Comparison of ENCODE assay signal across 8 mouse cellular contexts in genomic region chr11:120492878-120493203, GRCm38 (mm10). TPM values are rescaled to one million over a fixed set of nuclear protein-coding genes. Genes with fewer than 3 reads are reported as not detected.
A peak's percentile ranks its signal among the peaks of the same experiment; 100 is the strongest.
DNase-seq lines count a peak whose midpoint lies in the region; ATAC-seq and TF ChIP-seq lines count a peak whose summit lies in the region.

No protein-coding gene starts in this region.

- DNase-seq in liver, adult 2 months (ENCODE audit: extremely low read depth, low read depth, low spot score), result no peak
- no peak for DNase-seq in liver
- no peak for DNase-seq in frontal cortex, postnatal 25 days (ENCODE audit: low spot score in 2 of 2)
- no peak for DNase-seq in right cerebral cortex, adult 2 months (ENCODE audit: low spot score in 2 of 2)

- peak overlapping the region; percentile 93 for H3K4me3 ChIP-seq in liver, adult 2 months (ENCODE audit: insufficient read depth, low read depth, low read length)
- peak overlapping the region; percentile 56 for H3K4me3 ChIP-seq in embryonic fibroblast, embryonic 13.5 days (ENCODE audit: insufficient read depth, low read length)
- peak overlapping the region; percentile 97 for H3K4me3 ChIP-seq in limb, embryonic 12.5 days (replicated peaks)
- peak overlapping the region; percentile 88 for H3K4me3 ChIP-seq in neural tube, embryonic 13.5 days

- no peak for TF ChIP-seq CTCF in liver, adult 2 months (IDR thresholded peaks at IDR 0.05; ENCODE audit: low read depth, low read length)
- no peak for TF ChIP-seq CTCF in embryonic fibroblast, embryonic 13.5 days (IDR thresholded peaks at IDR 0.05; ENCODE audit: borderline replicate concordance, insufficient read depth, low read length)

- H3K79me2 ChIP-seq in liver, adult 2 months (ENCODE audit: control insufficient read depth, insufficient read depth, low read length), result no peaks in the 10 kb centered on the region; the same call in 1 of the 2 replicates

- H3K27me3 ChIP-seq in liver, adult 2 months (ENCODE audit: control insufficient read depth, insufficient read depth, low read length), result no peaks in the 10 kb centered on the region
- no peaks in the 10 kb centered on the region for H3K27me3 ChIP-seq in limb, embryonic 12.5 days
- H3K27me3 ChIP-seq in neural tube, embryonic 13.5 days, result no peaks in the 10 kb centered on the region

- peak overlapping the region; percentile 96 for H3K27ac ChIP-seq in liver, adult 2 months (replicated peaks; ENCODE audit: insufficient read depth, low read depth, low read length)
- H3K27ac ChIP-seq in embryonic fibroblast, embryonic 13.5 days (ENCODE audit: insufficient read depth, low read length), result no peak overlapping the region
- H3K27ac ChIP-seq in limb, embryonic 12.5 days, result peak overlapping the region; percentile 89
- peak overlapping the region; percentile 83 for H3K27ac ChIP-seq in neural tube, embryonic 13.5 days (replicated peaks)

- WGBS in liver, adult 2 months, result 8% methylated on average over 3 of the region's 3 CpGs
- 26% methylated on average over 3 of the region's 3 CpGs for WGBS in limb, embryonic 12.5 days
- 28% methylated on average over 3 of the region's 3 CpGs for WGBS in neural tube, embryonic 13.5 days

- no peak for TF ChIP-seq POLR2A in liver, adult 2 months (IDR thresholded peaks at IDR 0.05; ENCODE audit: extremely low read depth, insufficient read depth, low read length)
- TF ChIP-seq POLR2A in embryonic fibroblast, embryonic 13.5 days (IDR thresholded peaks at IDR 0.05; ENCODE audit: low read depth, low read length), result no peak

- peak overlapping the region; percentile 96 for H3K4me2 ChIP-seq in limb, embryonic 12.5 days
- peak overlapping the region; percentile 87 for H3K4me2 ChIP-seq in neural tube, embryonic 13.5 days

- H3K36me3 ChIP-seq in liver, adult 2 months (ENCODE audit: control insufficient read depth, insufficient read depth, low read length), result peaks cover 22% of the 10 kb centered on the region
- H3K36me3 ChIP-seq in limb, embryonic 12.5 days, result peaks cover 58% of the 10 kb centered on the region
- peaks cover 47% of the 10 kb centered on the region for H3K36me3 ChIP-seq in neural tube, embryonic 13.5 days

- peak overlapping the region; percentile 94 for H3K9ac ChIP-seq in liver, adult 2 months (ENCODE audit: low read depth, low read length)
- H3K9ac ChIP-seq in limb, embryonic 12.5 days (replicated peaks), result peak overlapping the region; percentile 90
- H3K9ac ChIP-seq in neural tube, embryonic 13.5 days, result peak overlapping the region; percentile 84

- H3K9me3 ChIP-seq in limb, embryonic 12.5 days, result no peaks in the 10 kb centered on the region
- H3K9me3 ChIP-seq in neural tube, embryonic 13.5 days, result no peaks in the 10 kb centered on the region

- ATAC-seq in limb, embryonic 12.5 days (ENCODE audit: insufficient number of reproducible peaks, insufficient read depth, low FRiP score, low TSS enrichment, low read depth), result no peak
- ATAC-seq in neural tube, embryonic 13.5 days (ENCODE audit: low read depth), result no peak
- ATAC-seq in erythroid progenitor cell, adult 5-6 weeks (replicated peaks; ENCODE audit: low FRiP score, poor library complexity, severe bottlenecking), result no peak

- H3K4me1 ChIP-seq in liver, adult 2 months (ENCODE audit: control insufficient read depth, insufficient read depth, low read length), result peaks cover 32% of the 10 kb centered on the region
- no peaks in the 10 kb centered on the region for H3K4me1 ChIP-seq in embryonic fibroblast, embryonic 13.5 days (ENCODE audit: control insufficient read depth, insufficient read depth, low read length)
- H3K4me1 ChIP-seq in limb, embryonic 12.5 days (replicated peaks), result peaks cover 42% of the 10 kb centered on the region
- peaks cover 39% of the 10 kb centered on the region for H3K4me1 ChIP-seq in neural tube, embryonic 13.5 days (replicated peaks)

RNA-seq across cellular contexts. Expression of gene Slc25a10, which starts 1.2 kb away (rescaled TPM):
- total RNA-seq in liver, adult 2 months (2014; rRNA removed), result 121 and 135 TPM in 2 replicates
- 445 and 478 TPM in 2 replicates for polyA plus RNA-seq in liver, adult 2 months (2012; rRNA removed)
- polyA plus RNA-seq in embryonic fibroblast, embryonic 13.5 days (2011; ENCODE audit: insufficient read length, low read depth, missing spikeins), result 22.0 and 22.4 TPM in 2 replicates
- polyA plus RNA-seq in limb, embryonic 12.5 days (2016; fragmentation: Nextera tagmentation; extraction: Ambion mirVana), result 54.6 and 59.8 TPM in 2 replicates
- polyA plus RNA-seq in neural tube, embryonic 13.5 days (2015; fragmentation: Nextera tagmentation; extraction: Ambion mirVana), result 29.3 and 31.1 TPM in 2 replicates
- total RNA-seq in erythroid progenitor cell, adult 5-6 weeks (2015; ENCODE audit: low replicate concordance), result 7.2 and 17.6 TPM in 2 replicates
- 25.4 and 40.1 TPM in 2 replicates for total RNA-seq in erythroid progenitor cell, adult 5-6 weeks (2017; ENCODE audit: low replicate concordance)

RNA-seq across cellular contexts. Expression of gene Mrpl12, which starts 8.4 kb away (rescaled TPM):
- total RNA-seq in liver, adult 2 months (2014; rRNA removed), result 43.6 and 46.6 TPM in 2 replicates
- polyA plus RNA-seq in liver, adult 2 months (2012; rRNA removed), result 221 and 232 TPM in 2 replicates
- polyA plus RNA-seq in embryonic fibroblast, embryonic 13.5 days (2011; ENCODE audit: insufficient read length, low read depth, missing spikeins), result 51.1 and 58.0 TPM in 2 replicates
- 135 and 139 TPM in 2 replicates for polyA plus RNA-seq in limb, embryonic 12.5 days (2016; fragmentation: Nextera tagmentation; extraction: Ambion mirVana)
- polyA plus RNA-seq in neural tube, embryonic 13.5 days (2015; fragmentation: Nextera tagmentation; extraction: Ambion mirVana), result 123 and 124 TPM in 2 replicates
- total RNA-seq in erythroid progenitor cell, adult 5-6 weeks (2015; ENCODE audit: low replicate concordance), result 10.8 and 17.6 TPM in 2 replicates
- total RNA-seq in erythroid progenitor cell, adult 5-6 weeks (2017; ENCODE audit: low replicate concordance), result 11.6 and 13.7 TPM in 2 replicates

RNA-seq across cellular contexts. Expression of gene Arl16, which starts 25.4 kb away (rescaled TPM):
- 9.5 and 9.6 TPM in 2 replicates for total RNA-seq in liver, adult 2 months (2014; rRNA removed)
- 12.2 and 14.8 TPM in 2 replicates for polyA plus RNA-seq in liver, adult 2 months (2012; rRNA removed)
- polyA plus RNA-seq in embryonic fibroblast, embryonic 13.5 days (2011; ENCODE audit: insufficient read length, low read depth, missing spikeins), result 24.0 and 30.7 TPM in 2 replicates
- polyA plus RNA-seq in limb, embryonic 12.5 days (2016; fragmentation: Nextera tagmentation; extraction: Ambion mirVana), result 58.5 and 58.9 TPM in 2 replicates
- 64.8 and 70.8 TPM in 2 replicates for polyA plus RNA-seq in neural tube, embryonic 13.5 days (2015; fragmentation: Nextera tagmentation; extraction: Ambion mirVana)
- total RNA-seq in erythroid progenitor cell, adult 5-6 weeks (2015; ENCODE audit: low replicate concordance), result 13.8 and 22.0 TPM in 2 replicates
- 3.8 and 16.7 TPM in 2 replicates for total RNA-seq in erythroid progenitor cell, adult 5-6 weeks (2017; ENCODE audit: low replicate concordance)

RNA-seq across cellular contexts. Expression of gene Ccdc137, which starts 34.9 kb away (rescaled TPM):
- 4.6 and 5.7 TPM in 2 replicates for total RNA-seq in liver, adult 2 months (2014; rRNA removed)
- polyA plus RNA-seq in liver, adult 2 months (2012; rRNA removed), result 5.8 and 8.7 TPM in 2 replicates
- 18.9 and 27.3 TPM in 2 replicates for polyA plus RNA-seq in embryonic fibroblast, embryonic 13.5 days (2011; ENCODE audit: insufficient read length, low read depth, missing spikeins)
- polyA plus RNA-seq in limb, embryonic 12.5 days (2016; fragmentation: Nextera tagmentation; extraction: Ambion mirVana), result 47.8 and 52.4 TPM in 2 replicates
- 26.3 and 26.9 TPM in 2 replicates for polyA plus RNA-seq in neural tube, embryonic 13.5 days (2015; fragmentation: Nextera tagmentation; extraction: Ambion mirVana)
- 5.8 and 26.8 TPM in 2 replicates for total RNA-seq in erythroid progenitor cell, adult 5-6 weeks (2015; ENCODE audit: low replicate concordance)
- 21.2 and 24.0 TPM in 2 replicates for total RNA-seq in erythroid progenitor cell, adult 5-6 weeks (2017; ENCODE audit: low replicate concordance)

RNA-seq across cellular contexts. Expression of gene Oxld1, which starts 35.0 kb away (rescaled TPM):
- 20.7 and 28.9 TPM in 2 replicates for total RNA-seq in liver, adult 2 months (2014; rRNA removed)
- polyA plus RNA-seq in liver, adult 2 months (2012; rRNA removed), result 29.2 and 32.6 TPM in 2 replicates
- 5.6 TPM in 2 replicates for polyA plus RNA-seq in embryonic fibroblast, embryonic 13.5 days (2011; ENCODE audit: insufficient read length, low read depth, missing spikeins)
- 10.4 and 13.2 TPM in 2 replicates for polyA plus RNA-seq in limb, embryonic 12.5 days (2016; fragmentation: Nextera tagmentation; extraction: Ambion mirVana)
- 8.5 and 10.4 TPM in 2 replicates for polyA plus RNA-seq in neural tube, embryonic 13.5 days (2015; fragmentation: Nextera tagmentation; extraction: Ambion mirVana)
- total RNA-seq in erythroid progenitor cell, adult 5-6 weeks (2015; ENCODE audit: low replicate concordance), result 4.3 TPM in 1 of 2 replicates, not detected in the other
- 1.4 and 5.0 TPM in 2 replicates for total RNA-seq in erythroid progenitor cell, adult 5-6 weeks (2017; ENCODE audit: low replicate concordance)
